Mouse (Mus musculus) retina, adult 2 months (tissue): ENCODE measurements at regions not wholly inside any gene's neighbourhood (a gene's known extent, or its start where the extent isn't known, plus 50 kb on each side); places are given as distances from the start of the nearest gene placed in this dataset.
"Not testable (repeated sequence)": the region's sequence is repeated elsewhere in the genome, so short reads cannot be mapped to it uniquely, and the experiment has no call there.

Experiments used
- DNase-seq: peaks from one replicate; pipeline ENCODE4 v3.0.0-alpha.2; 2012; ENCODE audit warnings: low read depth, low spot score

- DNase-seq, result no peak
Observed at GRCm38 (mm10) chr3:78573299-78573698, 713.0 kb downstream of the Rapgef2 start.

GRCm38 (mm10) chr3:78564926-78565325 is 721.4 kb downstream of the Rapgef2 start:
- DNase-seq, result not testable (repeated sequence)
